Mouse (Mus musculus): ENCODE measurements around the gene Fabp1. TPM values are rescaled to one million over a fixed set of nuclear protein-coding genes. Genes with fewer than 3 reads are reported as not detected.

The Fabp1 gene
- polyA plus RNA-seq, 1 experiment from 2014 or later = 2.7 TPM

DNA sequence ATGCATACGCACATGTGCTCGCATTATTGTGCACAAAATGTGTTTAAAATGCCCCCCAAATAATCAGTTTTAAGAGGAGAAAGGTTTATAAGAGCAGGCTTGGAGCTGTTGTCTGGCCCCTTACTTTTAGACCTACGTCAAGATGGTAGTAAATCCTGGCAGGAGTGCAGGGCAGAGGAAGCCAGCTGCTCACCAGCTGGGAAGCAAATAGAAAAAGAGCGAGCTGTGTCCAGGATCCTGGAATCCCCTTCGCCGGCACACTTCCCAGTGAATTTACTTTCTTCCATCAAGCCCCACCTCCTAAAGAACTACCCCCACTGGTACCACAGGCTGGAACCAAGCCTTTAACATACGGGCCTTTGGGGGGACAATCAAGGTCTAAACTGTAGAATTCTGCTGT is 41.2 kb downstream of the Fabp1 start:
- Histone ChIP-seq H3K36me3 (ENCODE audit: control insufficient read depth, insufficient read depth, low read length) (no peaks in the 10 kb centered on the region), H3K9me3 (ENCODE audit: control insufficient read depth, low read depth, low read length) (no peaks in the 10 kb centered on the region), H3K9ac (replicated peaks; ENCODE audit: low read depth, low read length) (no peak overlapping the region), H3K4me3 (ENCODE audit: low read depth, low read length) (no peak overlapping the region), H3K4me2 (replicated peaks; ENCODE audit: low read depth, low read length) (no peak overlapping the region), H3K27me3 (ENCODE audit: control insufficient read depth, insufficient read depth, low read length) (no peaks in the 10 kb centered on the region), H3K27ac (ENCODE audit: low read length) (no peak overlapping the region), H3K4me1 (ENCODE audit: control insufficient read depth, insufficient read depth, low read length) (no peaks in the 10 kb centered on the region)
- no peak for ATAC-seq (ENCODE audit: insufficient number of reproducible peaks, insufficient read depth, low FRiP score, low read depth)
- WGBS = 76% methylated on average over 7 of the region's 7 CpGs

DNA sequence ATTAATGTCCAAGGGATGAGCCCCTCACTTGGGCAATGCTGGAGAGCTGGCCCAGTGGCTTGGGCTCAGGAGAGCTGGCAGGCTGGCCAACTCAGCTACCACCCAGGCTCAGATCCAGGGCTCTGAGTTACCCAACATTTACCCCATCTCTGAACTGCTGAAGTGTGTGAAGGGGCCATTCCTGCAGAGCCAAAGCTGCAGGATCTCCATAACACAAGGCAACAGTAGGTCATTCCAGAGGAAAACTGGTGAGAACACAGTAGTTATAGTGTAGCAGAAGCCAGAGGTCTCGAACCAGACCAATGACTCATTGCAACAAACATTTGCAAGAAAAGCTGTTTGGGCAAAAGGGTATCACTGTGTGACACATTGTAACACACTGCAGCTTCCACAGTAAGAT is 43.2 kb downstream of the Fabp1 start:
- no peak overlapping the region for H3K4me3 ChIP-seq (ENCODE audit: low read depth, low read length)
- 85% methylated on average over 1 of the region's 1 CpGs for WGBS
- no peak overlapping the region for H3K4me2 ChIP-seq (replicated peaks; ENCODE audit: low read depth, low read length)
- no peaks in the 10 kb centered on the region for H3K36me3 ChIP-seq (ENCODE audit: control insufficient read depth, insufficient read depth, low read length)
- no peaks in the 10 kb centered on the region for H3K27me3 ChIP-seq (ENCODE audit: control insufficient read depth, insufficient read depth, low read length)
- ATAC-seq (ENCODE audit: insufficient number of reproducible peaks, insufficient read depth, low FRiP score, low read depth) = no peak
- no peak overlapping the region for H3K27ac ChIP-seq (ENCODE audit: low read length)
- H3K9me3 ChIP-seq (ENCODE audit: control insufficient read depth, low read depth, low read length) = no peaks in the 10 kb centered on the region
- no peaks in the 10 kb centered on the region for H3K4me1 ChIP-seq (ENCODE audit: control insufficient read depth, insufficient read depth, low read length)
- H3K9ac ChIP-seq (replicated peaks; ENCODE audit: low read depth, low read length) = no peak overlapping the region

DNA sequence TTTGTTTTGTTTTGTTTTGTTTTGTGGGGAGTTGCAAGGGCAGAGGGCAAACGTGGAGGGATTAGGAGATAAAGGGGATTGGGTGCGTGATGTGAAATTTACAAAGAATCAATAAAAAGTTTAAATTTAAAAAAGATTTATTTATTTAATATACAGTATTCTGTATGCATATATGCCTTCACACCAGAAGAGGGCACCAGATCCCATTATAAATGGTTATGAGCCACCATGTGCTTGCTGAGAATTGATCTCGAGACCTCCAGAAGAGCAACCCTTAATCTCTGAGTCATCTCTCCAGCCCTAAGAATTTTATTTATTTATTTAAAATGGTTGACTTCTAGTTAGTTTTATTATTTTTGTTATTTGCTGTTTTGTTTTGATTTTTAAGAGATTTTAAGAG is 43.6 kb downstream of the Fabp1 start:
- Histone ChIP-seq H3K36me3 (ENCODE audit: control insufficient read depth, insufficient read depth, low read length) (no peaks in the 10 kb centered on the region), H3K27ac (ENCODE audit: low read length) (no peak overlapping the region), H3K4me1 (ENCODE audit: control insufficient read depth, insufficient read depth, low read length) (no peaks in the 10 kb centered on the region), H3K4me3 (ENCODE audit: low read depth, low read length) (no peak overlapping the region), H3K9ac (replicated peaks; ENCODE audit: low read depth, low read length) (no peak overlapping the region), H3K27me3 (ENCODE audit: control insufficient read depth, insufficient read depth, low read length) (no peaks in the 10 kb centered on the region), H3K4me2 (replicated peaks; ENCODE audit: low read depth, low read length) (no peak overlapping the region), H3K9me3 (ENCODE audit: control insufficient read depth, low read depth, low read length) (no peaks in the 10 kb centered on the region)
- no peak for ATAC-seq (ENCODE audit: insufficient number of reproducible peaks, insufficient read depth, low FRiP score, low read depth)
- 90% methylated on average over 3 of the region's 3 CpGs for WGBS

DNA sequence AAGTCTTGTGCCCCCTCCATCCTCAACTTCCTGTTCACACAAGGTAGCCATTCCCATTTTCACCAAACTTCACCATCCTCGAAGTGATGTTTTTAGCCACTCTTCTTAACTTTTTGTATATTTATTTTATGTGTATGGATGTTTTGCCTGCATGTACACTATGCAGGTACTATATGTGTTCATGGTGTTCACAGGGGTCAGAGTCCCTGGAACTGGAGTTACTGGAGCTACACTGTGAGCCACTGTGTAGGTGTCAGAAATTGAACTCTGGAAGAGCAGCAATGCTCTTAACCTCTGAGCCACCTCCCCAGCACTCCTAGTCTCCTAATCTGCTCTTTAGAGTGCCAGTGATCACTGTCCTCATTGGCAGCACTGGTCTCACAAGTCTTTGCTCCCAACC is 48.8 kb downstream of the Fabp1 start:
- Histone ChIP-seq H3K4me2 (replicated peaks; ENCODE audit: low read depth, low read length) (no peak overlapping the region), H3K4me3 (ENCODE audit: low read depth, low read length) (no peak overlapping the region), H3K9me3 (ENCODE audit: control insufficient read depth, low read depth, low read length) (no peaks in the 10 kb centered on the region), H3K36me3 (ENCODE audit: control insufficient read depth, insufficient read depth, low read length) (no peaks in the 10 kb centered on the region), H3K27me3 (ENCODE audit: control insufficient read depth, insufficient read depth, low read length) (no peaks in the 10 kb centered on the region), H3K27ac (ENCODE audit: low read length) (no peak overlapping the region), H3K4me1 (ENCODE audit: control insufficient read depth, insufficient read depth, low read length) (no peaks in the 10 kb centered on the region), H3K9ac (replicated peaks; ENCODE audit: low read depth, low read length) (no peak overlapping the region)
- ATAC-seq (ENCODE audit: insufficient number of reproducible peaks, insufficient read depth, low FRiP score, low read depth) = no peak
- WGBS = 97% methylated on average over 1 of the region's 1 CpGs

DNA sequence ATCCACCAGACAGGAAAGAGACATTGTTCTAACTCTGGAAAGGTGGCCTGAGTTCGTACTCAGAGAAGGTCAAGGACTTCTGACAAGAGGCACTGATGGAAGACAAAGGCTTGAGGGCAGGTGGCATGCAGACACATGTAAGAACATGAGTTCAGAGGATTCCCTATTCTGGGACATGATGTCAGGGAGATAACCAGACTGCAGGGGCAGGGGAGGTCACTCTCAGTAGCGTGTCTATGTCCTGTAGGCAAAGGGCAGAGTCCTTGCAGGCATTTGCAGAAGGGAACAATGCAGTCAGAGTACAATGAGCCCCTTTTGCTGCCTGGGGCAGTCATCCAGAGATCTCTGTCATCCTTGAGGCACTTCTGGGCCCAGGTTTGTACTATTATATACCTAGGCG is 50.0 kb downstream of the Fabp1 start:
- H3K36me3 ChIP-seq (ENCODE audit: control insufficient read depth, insufficient read depth, low read length) = no peaks in the 10 kb centered on the region
- no peak overlapping the region for H3K9ac ChIP-seq (replicated peaks; ENCODE audit: low read depth, low read length)
- no peaks in the 10 kb centered on the region for H3K4me1 ChIP-seq (ENCODE audit: control insufficient read depth, insufficient read depth, low read length)
- no peaks in the 10 kb centered on the region for H3K9me3 ChIP-seq (ENCODE audit: control insufficient read depth, low read depth, low read length)
- no peak for ATAC-seq (ENCODE audit: insufficient number of reproducible peaks, insufficient read depth, low FRiP score, low read depth)
- WGBS = 67% methylated on average over 3 of the region's 3 CpGs
- no peaks in the 10 kb centered on the region for H3K27me3 ChIP-seq (ENCODE audit: control insufficient read depth, insufficient read depth, low read length)
- no peak overlapping the region for H3K27ac ChIP-seq (ENCODE audit: low read length)
- no peak overlapping the region for H3K4me2 ChIP-seq (replicated peaks; ENCODE audit: low read depth, low read length)
- H3K4me3 ChIP-seq (ENCODE audit: low read depth, low read length) = no peak overlapping the region

DNA sequence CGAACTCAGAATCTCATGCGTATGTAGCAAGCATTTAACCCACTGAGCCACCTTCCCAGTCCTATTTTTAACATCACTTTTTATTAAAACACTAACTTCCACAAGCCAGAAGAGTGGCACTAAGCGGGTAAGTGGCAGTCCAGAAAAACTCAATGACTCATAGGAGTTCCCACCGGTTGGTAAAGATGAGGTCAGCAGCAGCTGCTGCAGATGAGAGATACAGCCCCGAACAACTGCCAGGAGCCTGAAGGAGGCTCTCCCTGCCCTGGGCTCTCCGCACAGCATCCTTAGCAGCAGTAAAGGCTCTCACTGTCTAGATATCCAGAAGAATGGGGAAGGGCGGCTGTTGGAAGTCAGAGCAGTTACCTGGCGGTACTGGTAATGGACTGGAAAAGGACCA is 51.3 kb downstream of the Fabp1 start:
- no peak for ATAC-seq (ENCODE audit: insufficient number of reproducible peaks, insufficient read depth, low FRiP score, low read depth)
- Histone ChIP-seq H3K9me3 (ENCODE audit: control insufficient read depth, low read depth, low read length) (no peaks in the 10 kb centered on the region), H3K36me3 (ENCODE audit: control insufficient read depth, insufficient read depth, low read length) (no peaks in the 10 kb centered on the region), H3K27ac (ENCODE audit: low read length) (no peak overlapping the region), H3K4me3 (ENCODE audit: low read depth, low read length) (no peak overlapping the region), H3K27me3 (ENCODE audit: control insufficient read depth, insufficient read depth, low read length) (no peaks in the 10 kb centered on the region), H3K9ac (replicated peaks; ENCODE audit: low read depth, low read length) (no peak overlapping the region), H3K4me1 (ENCODE audit: control insufficient read depth, insufficient read depth, low read length) (no peaks in the 10 kb centered on the region), H3K4me2 (replicated peaks; ENCODE audit: low read depth, low read length) (no peak overlapping the region)
- 84% methylated on average over 8 of the region's 8 CpGs for WGBS

DNA sequence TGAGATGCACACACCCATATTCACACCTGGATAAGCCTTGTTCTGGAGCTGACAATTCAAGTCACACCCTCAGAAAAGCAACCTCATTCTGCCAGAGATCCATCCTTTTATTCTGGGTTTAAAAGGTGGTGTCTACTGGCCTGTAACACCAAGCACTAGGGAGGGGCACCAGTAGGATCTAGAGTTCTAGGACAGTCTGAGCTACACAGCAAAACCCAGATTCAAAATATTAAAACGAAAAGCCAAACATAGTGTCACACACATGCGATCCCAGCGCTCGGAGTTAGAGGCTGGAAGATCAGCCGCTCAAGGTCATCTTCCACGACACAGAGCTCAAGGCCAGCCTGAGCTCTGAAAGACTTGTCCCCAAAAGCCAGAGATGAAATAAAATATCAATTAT is 54.8 kb downstream of the Fabp1 start:
- Histone ChIP-seq H3K9ac (replicated peaks; ENCODE audit: low read depth, low read length) (no peak overlapping the region), H3K4me3 (ENCODE audit: low read depth, low read length) (no peak overlapping the region), H3K27ac (ENCODE audit: low read length) (no peak overlapping the region), H3K36me3 (ENCODE audit: control insufficient read depth, insufficient read depth, low read length) (no peaks in the 10 kb centered on the region), H3K27me3 (ENCODE audit: control insufficient read depth, insufficient read depth, low read length) (no peaks in the 10 kb centered on the region), H3K9me3 (ENCODE audit: control insufficient read depth, low read depth, low read length) (no peaks in the 10 kb centered on the region), H3K4me2 (replicated peaks; ENCODE audit: low read depth, low read length) (no peak overlapping the region), H3K4me1 (ENCODE audit: control insufficient read depth, insufficient read depth, low read length) (no peaks in the 10 kb centered on the region)
- WGBS = 85% methylated on average over 6 of the region's 6 CpGs
- ATAC-seq (ENCODE audit: insufficient number of reproducible peaks, insufficient read depth, low FRiP score, low read depth) = no peak

Other genes starting within 250 kb of the Fabp1 start
- not detected in 2 replicates for gene Foxi3, start 243.3 kb upstream of the Fabp1 start, polyA plus RNA-seq (2014; fragmentation: Nextera tagmentation; extraction: Ambion mirVana)
- 5.6 and 5.7 TPM in 2 replicates for gene Thnsl2, start 55.4 kb upstream of the Fabp1 start, polyA plus RNA-seq (2014; fragmentation: Nextera tagmentation; extraction: Ambion mirVana)
- 53.0 and 58.2 TPM in 2 replicates for gene Krcc1, start 71.8 kb downstream of the Fabp1 start, polyA plus RNA-seq (2014; fragmentation: Nextera tagmentation; extraction: Ambion mirVana)
- gene Smyd1, start 122.4 kb downstream of the Fabp1 start, polyA plus RNA-seq (2014; fragmentation: Nextera tagmentation; extraction: Ambion mirVana) = 0.78 and 0.86 TPM in 2 replicates
- 0.27 TPM in 1 of 2 replicates, not detected in the other for gene Cd8b1, start 123.0 kb downstream of the Fabp1 start, polyA plus RNA-seq (2014; fragmentation: Nextera tagmentation; extraction: Ambion mirVana)
- 0.07 TPM in 1 of 2 replicates, not detected in the other for gene Cd8a, start 173.6 kb downstream of the Fabp1 start, polyA plus RNA-seq (2014; fragmentation: Nextera tagmentation; extraction: Ambion mirVana)
- 8.3 and 10.4 TPM in 2 replicates for gene Rmnd5a, start 240.8 kb downstream of the Fabp1 start, polyA plus RNA-seq (2014; fragmentation: Nextera tagmentation; extraction: Ambion mirVana)